30 mouse cellular contexts compared by ENCODE assay signal in genomic region chr8:94109396-94109795, GRCm38 (mm10). TPM values are rescaled to one million over a fixed set of nuclear protein-coding genes. Genes with fewer than 3 reads are reported as not detected.
DNase-seq lines count a peak whose midpoint lies in the region; ATAC-seq lines count a peak whose summit lies in the region.
"Had no signal": no experiment of that assay in that cellular context is flagged by ENCODE, and none has a peak within 500 bp of the region (broad histone marks: within the 10 kb centered on the region; RNA-seq: fewer than 3 reads in every experiment).

No protein-coding gene starts in this region.

- H3K4me3 ChIP-seq in kidney, embryonic 15.5 days (replicated peaks), result no peak overlapping the region
- H3K4me3 ChIP-seq in liver, embryonic 11.5 days (ENCODE audit: low read depth, low read length), result no peak overlapping the region
- H3K4me3 ChIP-seq: embryonic facial prominence, embryonic 13.5 days; forebrain, embryonic 10.5 days; heart, embryonic 13.5 days; megakaryocyte, embryonic 14.5 days; midbrain, embryonic 15.5 days; myocyte had no signal

- no peak for DNase-seq in kidney, postnatal 36 days
- DNase-seq in c-Kit-positive CD71-positive TER-119-positive erythroid progenitor cells, embryonic 14.5 days (ENCODE audit: low spot score), result peak; percentile 80
- DNase-seq in liver, embryonic 11.5 days (ENCODE audit: low spot score), result no peak
- no peak for DNase-seq in layer of hippocampus, adult 11-12 months (ENCODE audit: low spot score)
- DNase-seq in left cerebral cortex, postnatal 14 days (ENCODE audit: low spot score in 2 of 2), result no peak
- no peak for DNase-seq in heart, postnatal 25 days (ENCODE audit: low spot score)
- DNase-seq: adrenal gland, postnatal 36 days; B cell, adult 2 months; cerebellum, adult 9-10 months; heart, postnatal 4 days; kidney, adult 9 months; kidney, postnatal 4 days; left cerebral cortex, postnatal 4 days; lung, postnatal 10 days; thymus, postnatal 36 days had no signal

- no peaks in the 10 kb centered on the region for H3K9me3 ChIP-seq in kidney, embryonic 15.5 days (replicated peaks)
- no peaks in the 10 kb centered on the region for H3K9me3 ChIP-seq in liver, embryonic 11.5 days (ENCODE audit: control insufficient read depth, low read length)
- H3K9me3 ChIP-seq: embryonic facial prominence, embryonic 13.5 days; forebrain, embryonic 10.5 days; heart, embryonic 13.5 days; megakaryocyte, embryonic 14.5 days; midbrain, embryonic 15.5 days had no signal

- peak; percentile 67; the same call in 1 of the 2 replicates for ATAC-seq in kidney, embryonic 15.5 days (replicated peaks; ENCODE audit: low FRiP score)
- ATAC-seq in liver, embryonic 11.5 days (replicated peaks; ENCODE audit: low FRiP score), result peak; percentile 94
- peak; percentile 73 for ATAC-seq in megakaryocyte progenitor cell, adult 5-6 weeks (replicated peaks; ENCODE audit: poor library complexity)
- ATAC-seq: midbrain, embryonic 15.5 days had no signal

- no peaks in the 10 kb centered on the region for H3K27me3 ChIP-seq in kidney, embryonic 15.5 days
- no peaks in the 10 kb centered on the region for H3K27me3 ChIP-seq in liver, embryonic 11.5 days (replicated peaks; ENCODE audit: control insufficient read depth, insufficient read depth, low read length)
- H3K27me3 ChIP-seq: embryonic facial prominence, embryonic 13.5 days; midbrain, embryonic 15.5 days had no signal

- H3K36me3 ChIP-seq in kidney, embryonic 15.5 days, result no peaks in the 10 kb centered on the region
- no peaks in the 10 kb centered on the region for H3K36me3 ChIP-seq in liver, embryonic 11.5 days (ENCODE audit: control insufficient read depth, insufficient read depth, low read length)
- H3K36me3 ChIP-seq: embryonic facial prominence, embryonic 13.5 days; forebrain, embryonic 10.5 days; heart, embryonic 13.5 days; midbrain, embryonic 15.5 days had no signal

- 76% methylated on average over 6 of the region's 6 CpGs for WGBS in kidney, embryonic 15.5 days
- WGBS in liver, embryonic 11.5 days, result 60% methylated on average over 6 of the region's 6 CpGs

- intact Hi-C loops in left cerebral cortex, postnatal 14 days (cut with DNase I), result no loop called here
- intact Hi-C loops in heart, postnatal 25 days (cut with DNase I), result no loop called here

- no peak overlapping the region for H3K9ac ChIP-seq in kidney, embryonic 15.5 days
- H3K9ac ChIP-seq in liver, embryonic 11.5 days (ENCODE audit: low read depth, low read length), result no peak overlapping the region
- H3K9ac ChIP-seq: embryonic facial prominence, embryonic 13.5 days; heart, embryonic 13.5 days; midbrain, embryonic 15.5 days had no signal

- no peaks in the 10 kb centered on the region for H3K4me1 ChIP-seq in kidney, embryonic 15.5 days
- H3K4me1 ChIP-seq in liver, embryonic 11.5 days (replicated peaks; ENCODE audit: control insufficient read depth, insufficient read depth, low read length), result peaks cover 10% of the 10 kb centered on the region
- H3K4me1 ChIP-seq: embryonic facial prominence, embryonic 13.5 days; midbrain, embryonic 15.5 days had no signal

- H3K27ac ChIP-seq in kidney, embryonic 15.5 days, result no peak overlapping the region
- peak overlapping the region; percentile 48 for H3K27ac ChIP-seq in liver, embryonic 11.5 days (ENCODE audit: low read depth, low read length)
- H3K27ac ChIP-seq: embryonic facial prominence, embryonic 13.5 days; forebrain, embryonic 10.5 days; heart, embryonic 13.5 days; midbrain, embryonic 15.5 days had no signal

- H3K4me2 ChIP-seq in kidney, embryonic 15.5 days, result no peak overlapping the region
- H3K4me2 ChIP-seq in liver, embryonic 11.5 days, result no peak overlapping the region
- H3K4me2 ChIP-seq: embryonic facial prominence, embryonic 13.5 days; heart, embryonic 13.5 days; midbrain, embryonic 15.5 days had no signal

RNA-seq across cellular contexts. Expression of gene Bbs2, which starts 10.7 kb away (rescaled TPM):
- polyA plus RNA-seq in kidney, embryonic 15.5 days (2015; fragmentation: Nextera tagmentation; extraction: Ambion mirVana), result 11.9 and 15.7 TPM in 2 replicates
- 8.7 and 9.5 TPM in 2 replicates for polyA plus RNA-seq in liver, embryonic 11.5 days (2014; fragmentation: Nextera tagmentation; extraction: Ambion mirVana)
- 7.0 and 11.9 TPM in 2 replicates for total RNA-seq in megakaryocyte progenitor cell, adult 5-6 weeks (2015)
- 4.1 and 4.4 TPM in 2 replicates for total RNA-seq in megakaryocyte progenitor cell, adult 5-6 weeks (2017)
- 10 to 100 TPM; 20.1 to 20.3 TPM for total RNA-seq in left cerebral cortex, postnatal 14 days (2021)
- total RNA-seq in heart, postnatal 25 days (2021), result 1 to 10 TPM; 4.2 to 7.4 TPM

RNA-seq across cellular contexts. Expression of gene Mt4, which starts 27.6 kb away (rescaled TPM):
- not detected in 2 replicates for polyA plus RNA-seq in kidney, embryonic 15.5 days (2015; fragmentation: Nextera tagmentation; extraction: Ambion mirVana)
- polyA plus RNA-seq in liver, embryonic 11.5 days (2014; fragmentation: Nextera tagmentation; extraction: Ambion mirVana), result not detected in 2 replicates
- not detected in 2 replicates for total RNA-seq in megakaryocyte progenitor cell, adult 5-6 weeks (2015)
- not detected in 2 replicates for total RNA-seq in megakaryocyte progenitor cell, adult 5-6 weeks (2017)
- total RNA-seq in left cerebral cortex, postnatal 14 days (2021), result not detected
- total RNA-seq in heart, postnatal 25 days (2021), result not detected
- total RNA-seq: adrenal gland, postnatal 36 days; gastrocnemius, adult 8-10 months; granulocyte monocyte progenitor cell, adult 5-6 weeks; heart, postnatal 4 days; layer of hippocampus, postnatal 14 days; left cerebral cortex, postnatal 4 days; liver, adult 2 months had no signal
- polyA plus RNA-seq: cortical plate, adult 2 months; embryonic facial prominence, embryonic 13.5 days; forebrain, embryonic 10.5 days; heart, embryonic 13.5 days; liver, adult 2 months; midbrain, embryonic 15.5 days; myocyte; neural tube, embryonic 14.5 days; spleen, adult 2 months had no signal

RNA-seq across cellular contexts. Expression of gene Mt3, which starts 43.0 kb away (rescaled TPM):
- polyA plus RNA-seq in kidney, embryonic 15.5 days (2015; fragmentation: Nextera tagmentation; extraction: Ambion mirVana), result 2.9 and 7.1 TPM in 2 replicates
- 0.64 and 0.95 TPM in 2 replicates for polyA plus RNA-seq in liver, embryonic 11.5 days (2014; fragmentation: Nextera tagmentation; extraction: Ambion mirVana)
- not detected in 2 replicates for total RNA-seq in megakaryocyte progenitor cell, adult 5-6 weeks (2015)
- total RNA-seq in megakaryocyte progenitor cell, adult 5-6 weeks (2017), result not detected in 2 replicates
- 100 to 1,000 TPM; 740 to 758 TPM for total RNA-seq in left cerebral cortex, postnatal 14 days (2021)
- 1 to 10 TPM; 3.2 to 5.6 TPM for total RNA-seq in heart, postnatal 25 days (2021)
- total RNA-seq: granulocyte monocyte progenitor cell, adult 5-6 weeks; liver, adult 2 months had no signal
- polyA plus RNA-seq: liver, adult 2 months; spleen, adult 2 months had no signal

Comparison
In these comparisons a context has a peak if more than half of its experiments do, and no peak if none do; other contexts are left out.
1. RNA of gene Mt3, which starts 43.0 kb away (total RNA-seq): 740 to 758 TPM in left cerebral cortex, postnatal 14 days; 3.2 to 5.6 TPM in heart, postnatal 25 days and not detected in megakaryocyte progenitor cell, adult 5-6 weeks; every median in the first group is over 100 times any median in the second.
2. Peak in every context shown above with its lines, with median percentiles within 50 percentile points of each other: ATAC-seq.